Mouse (Mus musculus) ES-CJ7 (cell line): ENCODE measurements around the gene Trpc1.

Source experiments
- DNase-seq: peaks from one replicate; pipeline ENCODE4 v3.0.0; 2011; ENCODE audit warnings: low read depth, low spot score

Gene Trpc1

GRCm38 (mm10) chr9:95697808-95698207, 52.4 kb downstream of the Trpc1 start:
- peak; percentile 63 for DNase-seq

DNA sequence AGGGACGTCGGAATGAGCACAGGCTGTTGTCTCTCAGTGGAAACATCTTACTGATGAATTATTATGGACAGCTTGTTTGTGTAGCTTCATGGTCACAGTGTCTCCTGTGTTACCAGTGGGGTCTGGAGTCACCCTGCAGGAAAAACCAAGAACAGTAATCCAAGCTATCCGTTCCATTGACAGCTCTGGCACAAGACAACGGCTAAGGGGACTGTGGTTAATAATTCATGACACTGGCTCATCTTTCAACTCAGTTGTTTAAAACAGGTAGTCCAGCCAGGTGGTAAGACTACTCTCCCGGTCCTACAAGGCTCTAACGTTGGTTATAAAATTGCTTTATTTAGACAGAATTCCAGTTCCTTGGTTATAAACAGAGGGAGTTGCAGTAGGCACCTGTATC, 53.6 kb downstream of the Trpc1 start:
- no peak for DNase-seq

GRCm38 (mm10) chr9:95695023-95695422, 55.2 kb downstream of the Trpc1 start:
- peak; percentile 24 for DNase-seq

GRCm38 (mm10) chr9:95694526-95694925, 55.6 kb downstream of the Trpc1 start:
- DNase-seq, result no peak

GRCm38 (mm10) chr9:95693528-95694100, 56.6 kb downstream of the Trpc1 start:
- no peak for DNase-seq

DNA sequence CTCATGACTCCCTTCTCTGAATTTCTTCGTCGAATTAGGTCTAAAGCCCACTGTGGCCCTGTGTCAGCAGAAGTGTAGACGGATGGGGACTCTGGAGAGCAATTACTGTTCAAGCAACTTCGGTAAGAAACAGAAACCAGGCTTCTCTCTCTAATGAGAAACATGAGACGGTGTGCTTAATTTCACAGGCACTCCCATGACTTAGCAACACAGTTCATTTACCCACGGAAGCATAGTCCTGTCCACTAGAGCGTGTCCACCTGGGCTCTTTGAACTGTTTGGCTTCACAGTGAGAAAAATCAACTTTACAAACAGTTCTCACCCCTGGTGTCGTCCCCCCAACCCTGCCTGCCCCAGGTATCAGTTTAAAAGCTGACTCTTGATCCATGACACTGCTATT, 57.4 kb downstream of the Trpc1 start:
- no peak for DNase-seq

- DNase-seq, result peak; percentile 25
Observed at GRCm38 (mm10) chr9:95688064-95688463, 62.1 kb downstream of the Trpc1 start.

GRCm38 (mm10) chr9:95685660-95686440, 64.3 kb downstream of the Trpc1 start:
- DNase-seq, result no peak

GRCm38 (mm10) chr9:95680691-95681090, 69.5 kb downstream of the Trpc1 start:
- no peak for DNase-seq

GRCm38 (mm10) chr9:95679966-95680365, 70.2 kb downstream of the Trpc1 start:
- DNase-seq, result no peak

DNA sequence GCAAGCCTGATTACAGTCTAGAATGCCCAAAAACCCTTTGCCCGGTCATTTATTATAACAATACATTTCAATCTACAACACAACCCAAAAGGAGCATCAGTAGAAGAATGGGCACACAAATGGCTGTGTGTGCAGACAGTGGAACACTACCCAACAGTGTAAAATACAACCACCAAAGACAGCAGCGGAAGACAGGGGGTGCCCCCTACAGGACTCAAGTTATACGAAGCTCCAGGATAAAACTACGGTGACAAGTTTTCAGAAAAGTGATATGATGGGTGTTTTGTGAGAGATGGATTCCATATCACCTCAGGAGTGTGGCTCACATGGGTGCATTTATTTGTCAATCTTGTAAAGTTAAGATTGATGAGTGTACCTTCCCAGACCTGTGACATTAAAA, 74.2 kb downstream of the Trpc1 start:
- no peak for DNase-seq

DNA sequence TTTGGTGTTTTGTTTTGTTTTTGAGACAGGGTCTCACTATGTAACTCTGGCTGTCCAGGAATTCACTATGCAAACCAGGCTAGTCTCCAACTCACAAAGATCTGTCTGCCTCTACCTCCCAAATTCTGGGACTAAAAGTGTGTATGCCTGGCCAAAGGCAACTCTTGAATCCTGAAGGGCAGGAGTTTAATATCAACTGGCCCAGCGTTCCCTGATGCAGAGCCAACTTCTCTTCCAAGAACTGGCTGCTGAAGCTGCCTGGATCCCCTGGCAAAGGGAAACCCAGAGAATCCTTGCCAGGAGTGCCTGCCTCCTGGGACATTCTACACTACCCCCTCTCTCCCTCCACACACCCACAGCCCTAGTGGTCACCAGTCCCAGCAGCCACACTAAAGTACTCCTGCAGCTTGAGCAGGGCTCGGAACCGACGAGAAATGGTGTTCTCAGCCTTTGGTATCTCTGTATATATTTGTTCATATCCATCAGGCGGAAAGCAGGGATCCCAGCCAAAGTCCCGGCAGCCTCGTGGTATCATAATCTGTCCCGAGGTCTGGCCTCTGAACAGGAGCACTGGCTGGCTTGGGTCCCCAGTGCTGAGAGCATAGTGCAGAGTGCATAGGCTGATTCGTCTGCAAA, 75.0 kb downstream of the Trpc1 start:
- no peak for DNase-seq

- peak; percentile 73 for DNase-seq
Observed at GRCm38 (mm10) chr9:95672760-95673159, 77.4 kb downstream of the Trpc1 start.

DNA sequence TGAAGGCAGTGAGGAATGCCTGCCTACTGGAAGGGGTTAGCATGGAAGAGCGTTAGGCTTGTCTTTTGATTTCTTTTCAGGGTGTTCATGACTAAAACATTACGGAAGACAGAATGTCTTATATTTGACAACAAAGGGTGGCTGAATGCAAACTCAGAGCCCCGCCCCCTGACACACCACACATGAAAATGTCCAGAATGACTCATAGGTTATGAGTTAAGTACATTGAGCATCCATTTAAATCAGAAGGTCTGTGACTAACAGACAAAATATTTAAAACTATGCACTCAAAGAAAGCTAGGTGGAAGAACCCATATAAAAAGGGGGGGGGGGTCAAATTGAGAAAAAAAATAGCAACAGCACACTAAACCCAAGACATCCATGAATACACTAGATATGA, 77.8 kb downstream of the Trpc1 start:
- no peak for DNase-seq

GRCm38 (mm10) chr9:95668306-95668705, 81.9 kb downstream of the Trpc1 start:
- DNase-seq, result no peak

GRCm38 (mm10) chr9:95667836-95668235, 82.3 kb downstream of the Trpc1 start:
- DNase-seq, result no peak

DNA sequence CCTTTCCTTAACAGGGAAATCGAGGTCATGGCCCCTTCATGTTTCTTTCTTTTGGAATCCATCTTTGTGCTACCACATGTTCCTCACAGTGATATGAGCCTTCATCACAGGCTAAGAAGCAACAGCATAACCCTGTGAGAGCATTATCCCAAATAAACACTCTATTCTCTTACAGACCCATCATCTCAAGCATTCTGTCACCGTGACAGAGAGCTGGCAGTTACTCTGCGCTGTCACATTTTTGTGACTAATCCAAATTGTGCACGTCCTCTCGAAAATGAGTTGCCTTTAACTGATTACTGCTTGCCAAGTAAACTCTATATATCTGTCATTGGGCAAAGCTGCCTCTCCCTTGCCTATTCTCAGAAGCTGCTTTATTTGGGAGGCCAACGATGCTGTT, 84.3 kb downstream of the Trpc1 start:
- DNase-seq, result no peak

DNA sequence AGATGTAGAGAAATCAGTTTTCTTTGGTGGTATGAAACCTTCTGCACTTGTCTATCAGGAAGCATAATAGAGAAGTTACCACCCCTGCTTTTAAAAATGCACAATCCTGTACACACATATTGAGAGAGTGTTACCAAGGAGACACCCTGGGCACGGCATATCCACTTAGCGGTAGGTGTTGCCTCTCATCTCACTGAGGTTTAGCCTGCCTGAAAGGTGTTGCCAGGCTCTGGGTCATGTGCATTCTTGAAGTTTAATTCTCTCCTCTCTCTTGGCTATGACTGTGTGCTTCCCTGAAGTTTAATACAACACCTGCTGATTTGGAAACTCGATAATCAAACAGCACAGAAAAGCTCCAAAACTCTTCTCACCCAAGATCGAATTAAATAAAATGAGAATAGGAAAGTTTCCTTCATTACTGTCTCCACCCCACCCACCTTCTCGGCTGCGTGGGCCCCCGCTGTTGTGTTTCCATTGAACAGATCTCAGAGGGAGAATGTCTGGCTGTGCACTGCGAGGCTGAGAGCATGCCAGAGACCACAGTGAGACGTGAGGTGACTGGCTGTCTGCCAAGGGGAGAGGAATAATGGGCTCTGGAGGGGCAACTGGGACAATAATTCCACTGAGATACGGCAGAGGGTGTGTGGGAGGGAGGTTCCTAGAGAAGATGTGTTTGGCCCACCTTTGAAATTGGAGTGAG, 85.7 kb downstream of the Trpc1 start:
- no peak for DNase-seq

DNA sequence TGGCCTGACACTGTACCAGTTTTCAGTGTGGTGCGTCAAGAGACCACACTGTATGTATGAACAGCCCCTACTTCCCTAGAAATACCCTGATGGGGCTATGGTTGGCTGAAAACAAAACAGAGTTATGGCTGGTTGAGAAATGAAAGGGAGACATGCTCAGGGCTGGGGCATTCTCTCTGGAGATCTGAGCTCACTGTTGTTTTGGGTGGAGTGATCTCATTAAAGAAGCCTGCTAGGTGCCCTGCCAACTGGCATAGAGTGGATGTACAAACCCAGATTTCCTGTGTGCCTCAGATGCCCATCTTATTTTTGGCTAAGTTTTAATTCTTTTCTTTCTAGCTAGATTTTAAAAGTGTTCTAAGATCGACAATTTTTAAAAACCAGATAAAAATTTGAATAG, 92.2 kb downstream of the Trpc1 start:
- no peak for DNase-seq
